Mouse (Mus musculus): Measurements from ENCODE around the gene Prkcq.

Gene Prkcq

GRCm38 (mm10) chr2:11224808-11225484 lies 53.0 kb downstream of the Prkcq start:
- DNase-seq: no peak

GRCm38 (mm10) chr2:11225485-11225876 lies 53.6 kb downstream of the Prkcq start:
- no peak for DNase-seq

- DNase-seq: no peak
Measured at GRCm38 (mm10) chr2:11226555-11226954, 54.6 kb downstream of the Prkcq start.

GRCm38 (mm10) chr2:11229126-11229525 lies 57.2 kb downstream of the Prkcq start:
- no peak for DNase-seq

GRCm38 (mm10) chr2:11231118-11231517 lies 59.2 kb downstream of the Prkcq start:
- no peak for DNase-seq

- no peak for DNase-seq
Measured at GRCm38 (mm10) chr2:11231988-11232387, 60.1 kb downstream of the Prkcq start.

- no peak for DNase-seq
Measured at GRCm38 (mm10) chr2:11238254-11238653, 66.3 kb downstream of the Prkcq start.

GRCm38 (mm10) chr2:11239523-11239922 lies 67.6 kb downstream of the Prkcq start:
- peak; percentile 30 for DNase-seq

- DNase-seq: no peak
Measured at GRCm38 (mm10) chr2:11245926-11246325, 74.0 kb downstream of the Prkcq start.

GRCm38 (mm10) chr2:11253945-11254344 lies 82.0 kb downstream of the Prkcq start:
- peak; percentile 56 for DNase-seq

- DNase-seq: no peak
Measured at GRCm38 (mm10) chr2:11254446-11254845, 82.5 kb downstream of the Prkcq start.

GRCm38 (mm10) chr2:11257260-11257850 lies 85.4 kb downstream of the Prkcq start:
- DNase-seq: peak; percentile 77

GRCm38 (mm10) chr2:11258181-11258580 lies 86.3 kb downstream of the Prkcq start:
- no peak for DNase-seq

- no peak for DNase-seq
Measured at GRCm38 (mm10) chr2:11259361-11259760, 87.5 kb downstream of the Prkcq start.

GRCm38 (mm10) chr2:11264836-11265235 lies 92.9 kb downstream of the Prkcq start:
- peak; percentile 33 for DNase-seq

- DNase-seq: peak; percentile 33
Measured at GRCm38 (mm10) chr2:11265455-11265854, 93.5 kb downstream of the Prkcq start.

- DNase-seq: peak; percentile 17
Measured at GRCm38 (mm10) chr2:11266294-11266693, 94.4 kb downstream of the Prkcq start.

GRCm38 (mm10) chr2:11278965-11279364 lies 107.1 kb downstream of the Prkcq start:
- no peak for DNase-seq

GRCm38 (mm10) chr2:11280247-11280646 lies 108.3 kb downstream of the Prkcq start:
- no peak for DNase-seq

- DNase-seq: no peak
Measured at GRCm38 (mm10) chr2:11287834-11288530, 116.1 kb downstream of the Prkcq start.

- DNase-seq: peak; percentile 84
Measured at GRCm38 (mm10) chr2:11288531-11288846, 116.6 kb downstream of the Prkcq start.

- no peak for DNase-seq
Measured at GRCm38 (mm10) chr2:11290931-11291330, 119.0 kb downstream of the Prkcq start.

GRCm38 (mm10) chr2:11291570-11292405 lies 119.9 kb downstream of the Prkcq start:
- no peak for DNase-seq
